Mouse (Mus musculus) megakaryocyte, embryonic 14.5 days (primary cell): Measurements from ENCODE around the gene Zbtb40.

Source experiments
- FLI1 ChIP-seq: IDR thresholded peaks from 2 replicates; pipeline ENCODE4 v1.6.1; 2012; ENCODE audit warnings: low read length, inconsistent platforms, mixed read lengths
- GATA1 ChIP-seq: IDR thresholded peaks from 3 replicates; pipeline ENCODE4 v1.6.1; 2012; ENCODE audit warnings: mixed read lengths, low read length, inconsistent platforms, borderline replicate concordance

GRCm38 (mm10) chr4:136970939-136971338 lies 77.7 kb downstream of the Zbtb40 start:
- TF ChIP-seq GATA1 (no peak), FLI1 (no peak)
